In genomic region chr16:11468533-11469179, GRCm38 (mm10) we compare ENCODE assay signal across 8 mouse cellular contexts.
DNase-seq lines count a peak whose midpoint lies in the region; ATAC-seq and TF ChIP-seq lines count a peak whose summit lies in the region.

No protein-coding gene starts in this region.

- no peaks in the 10 kb centered on the region for H3K9me3 ChIP-seq in CH12.LX (replicated peaks; ENCODE audit: low read length)
- H3K9me3 ChIP-seq in heart, embryonic 10.5 days, result no peaks in the 10 kb centered on the region
- H3K9me3 ChIP-seq in lung, postnatal 0 days (ENCODE audit: low read length), result no peaks in the 10 kb centered on the region

- peak; percentile 82 for DNase-seq in CH12.LX (ENCODE audit: extremely low read depth)
- DNase-seq in adrenal gland, postnatal 10 days, result peak; percentile 81
- DNase-seq in embryo, embryonic 9.5 days (ENCODE audit: extremely low spot score), result peak; percentile 59
- no peak for DNase-seq in heart, embryonic 10.5 days (ENCODE audit: low spot score)
- DNase-seq in kidney, postnatal 25 days, result peak; percentile 79 to 81
- peak; percentile 61 for DNase-seq in lung, postnatal 0 days (ENCODE audit: low spot score)
- peak; percentile 79 for DNase-seq in retina, embryonic 14.5 days (ENCODE audit: low spot score)
- DNase-seq in urinary bladder, adult 2 months (ENCODE audit: low spot score), result peak; percentile 32

- no peak; the same call in 1 of the 2 replicates for ATAC-seq in lung, postnatal 0 days

- TF ChIP-seq EP300 in CH12.LX (IDR thresholded peaks at IDR 0.05; ENCODE audit: low read length), result no peak
- TF ChIP-seq EP300 in lung, postnatal 0 days (IDR thresholded peaks at IDR 0.05), result no peak

- in situ Hi-C loops in CH12.LX (cut with MboI; ENCODE audit: low pct_ligation_motif_present, low pct_unique_long_range_greater_than_20kb, low sequenced_read_pairs), result loop anchor here (10.0 to 25.0 kb wide), 2 partner anchors 136 to 444 kb away; partner anchors contain the start of gene Cpped1

- TF ChIP-seq RAD21 in CH12.LX (IDR thresholded peaks at IDR 0.05; ENCODE audit: low read depth, low read length), result no peak; the same call in none of the 2 replicates

- H3K27me3 ChIP-seq in CH12.LX (replicated peaks), result no peaks in the 10 kb centered on the region
- H3K27me3 ChIP-seq in heart, embryonic 10.5 days (ENCODE audit: insufficient read depth, poor library complexity, severe bottlenecking), result no peaks in the 10 kb centered on the region
- H3K27me3 ChIP-seq in lung, postnatal 0 days (replicated peaks; ENCODE audit: insufficient read depth, low read length), result no peaks in the 10 kb centered on the region

- peak; percentile 72 to 99 for TF ChIP-seq CTCF in CH12.LX (conservative IDR thresholded peaks at IDR 0.05 in 1 of 2, IDR thresholded peaks at IDR 0.05 in 1 of 2; ENCODE audit: low read depth in 2 of 2, low read length in 2 of 2)
- TF ChIP-seq CTCF in lung, postnatal 0 days (IDR thresholded peaks at IDR 0.05), result peak; percentile 90

- H3K79me2 ChIP-seq in CH12.LX (replicated peaks; ENCODE audit: control insufficient read depth, extremely low read depth, insufficient read depth, poor library complexity, severe bottlenecking), result no peaks in the 10 kb centered on the region

- H3K9ac ChIP-seq in CH12.LX (ENCODE audit: insufficient read depth, low read depth), result no peak overlapping the region
- no peak overlapping the region for H3K9ac ChIP-seq in lung, postnatal 0 days (replicated peaks; ENCODE audit: low read depth)

- no peak for TF ChIP-seq POLR2A in CH12.LX (IDR thresholded peaks at IDR 0.05; ENCODE audit: low read depth, low read length)

- H3K27ac ChIP-seq in CH12.LX (ENCODE audit: insufficient read depth, low read depth), result no peak overlapping the region
- 0 out of 2 replicates have a peak overlapping the region, but pooled peaks have one; percentile 43 for H3K27ac ChIP-seq in heart, embryonic 10.5 days
- H3K27ac ChIP-seq in lung, postnatal 0 days (ENCODE audit: low read length), result no peak overlapping the region

- dilution Hi-C loops in CH12.LX (cut with MboI; ENCODE audit: extremely low pct_ligation_motif_present, extremely low pct_unique_long_range_greater_than_20kb, low sequenced_read_pairs), result no loop called here

- H3K36me3 ChIP-seq in CH12.LX (replicated peaks in 1 of 2; ENCODE audit: control insufficient read depth in 1 of 2, insufficient read depth in 1 of 2, low read length in 1 of 2), result no peaks in the 10 kb centered on the region
- no peaks in the 10 kb centered on the region for H3K36me3 ChIP-seq in heart, embryonic 10.5 days
- no peaks in the 10 kb centered on the region for H3K36me3 ChIP-seq in lung, postnatal 0 days (ENCODE audit: insufficient read depth, low read length)

- no peak overlapping the region for H3K4me3 ChIP-seq in CH12.LX (replicated peaks in 1 of 3; ENCODE audit: low read depth in 2 of 3, low read length in 2 of 3, poor library complexity in 1 of 3)
- no peak overlapping the region for H3K4me3 ChIP-seq in heart, embryonic 10.5 days
- no peak overlapping the region for H3K4me3 ChIP-seq in lung, postnatal 0 days (ENCODE audit: low read depth, low read length)

- peaks cover 0 to 58% of the 10 kb centered on the region in 2 experiments; a peak in 3 of 4 replicates for H3K4me1 ChIP-seq in CH12.LX (ENCODE audit: control insufficient read depth in 1 of 2, insufficient read depth in 2 of 2)
- H3K4me1 ChIP-seq in heart, embryonic 10.5 days, result peaks cover 10% of the 10 kb centered on the region
- no peaks in the 10 kb centered on the region for H3K4me1 ChIP-seq in lung, postnatal 0 days (ENCODE audit: insufficient read depth, low read depth, low read length)

- H3K4me2 ChIP-seq in CH12.LX (ENCODE audit: insufficient read depth, low read depth, poor library complexity, severe bottlenecking), result no peak overlapping the region
- H3K4me2 ChIP-seq in lung, postnatal 0 days (replicated peaks; ENCODE audit: low read depth, low read length), result no peak overlapping the region

- 57% methylated on average over 15 of the region's 15 CpGs for WGBS in heart, embryonic 10.5 days
- 56% methylated on average over 15 of the region's 15 CpGs for WGBS in lung, postnatal 0 days

TF ChIP-seq in CH12.LX, 34 proteins besides CTCF, POLR2A, EP300 and RAD21:
- TF ChIP-seq ETS1 (conservative IDR thresholded peaks at IDR 0.05; ENCODE audit: low read depth, low read length) (no peak), TBP (conservative IDR thresholded peaks at IDR 0.05; ENCODE audit: low read depth, low read length) (no peak), UBTF (IDR thresholded peaks at IDR 0.05; ENCODE audit: low read depth, low read length) (no peak), BHLHE40 (IDR thresholded peaks at IDR 0.05; ENCODE audit: low read depth, low read length) (no peak), MAX (IDR thresholded peaks at IDR 0.05; ENCODE audit: low read length) (no peak), POLR2AphosphoS2 (IDR thresholded peaks at IDR 0.05; ENCODE audit: low read depth, low read length) (no peak), TCF12 (IDR thresholded peaks at IDR 0.05; ENCODE audit: low read depth, low read length) (no peak), ZMIZ1 (IDR thresholded peaks at IDR 0.05; ENCODE audit: low read depth, low read length) (no peak), SMC3 (IDR thresholded peaks at IDR 0.05; ENCODE audit: low read depth, low read length) (peak; percentile 100), GABPA (IDR thresholded peaks at IDR 0.05; ENCODE audit: insufficient replicate concordance, low read depth, low read length) (no peak), MAFK (IDR thresholded peaks at IDR 0.05; ENCODE audit: insufficient replicate concordance, low read length) (no peak), RCOR1 (conservative IDR thresholded peaks at IDR 0.05; ENCODE audit: low read depth, low read length) (no peak), MEF2A (IDR thresholded peaks at IDR 0.05; ENCODE audit: borderline replicate concordance, low read depth, low read length) (peak; percentile 33; the same call in 1 of the 2 replicates), CHD2 (IDR thresholded peaks at IDR 0.05; ENCODE audit: low read length) (no peak), NELFE (IDR thresholded peaks at IDR 0.05; ENCODE audit: low read depth, low read length) (peak; percentile 54; the same call in 1 of the 2 replicates), MAZ (IDR thresholded peaks at IDR 0.05; ENCODE audit: low read depth, low read length) (no peak), MYC (IDR thresholded peaks at IDR 0.05; ENCODE audit: low read depth, low read length) (peak; percentile 64; the same call in 1 of the 2 replicates), ZC3H11A (IDR thresholded peaks at IDR 0.05; ENCODE audit: low read depth, low read length) (peak; percentile 95), E2F4 (IDR thresholded peaks at IDR 0.05; ENCODE audit: insufficient replicate concordance, low read depth, low read length) (no peak), JUND (conservative IDR thresholded peaks at IDR 0.05; ENCODE audit: low read depth, low read length) (no peak), IRF4 (IDR thresholded peaks at IDR 0.05; ENCODE audit: low read depth, low read length) (peak; percentile 42; the same call in 1 of the 2 replicates), SIN3A (IDR thresholded peaks at IDR 0.05; ENCODE audit: low read length) (peak; percentile 41; the same call in 1 of the 2 replicates), USF1 (IDR thresholded peaks at IDR 0.05; ENCODE audit: low read depth, low read length) (no peak)
